Comparison of ENCODE assay signal across 13 mouse cellular contexts in the genomic region with DNA sequence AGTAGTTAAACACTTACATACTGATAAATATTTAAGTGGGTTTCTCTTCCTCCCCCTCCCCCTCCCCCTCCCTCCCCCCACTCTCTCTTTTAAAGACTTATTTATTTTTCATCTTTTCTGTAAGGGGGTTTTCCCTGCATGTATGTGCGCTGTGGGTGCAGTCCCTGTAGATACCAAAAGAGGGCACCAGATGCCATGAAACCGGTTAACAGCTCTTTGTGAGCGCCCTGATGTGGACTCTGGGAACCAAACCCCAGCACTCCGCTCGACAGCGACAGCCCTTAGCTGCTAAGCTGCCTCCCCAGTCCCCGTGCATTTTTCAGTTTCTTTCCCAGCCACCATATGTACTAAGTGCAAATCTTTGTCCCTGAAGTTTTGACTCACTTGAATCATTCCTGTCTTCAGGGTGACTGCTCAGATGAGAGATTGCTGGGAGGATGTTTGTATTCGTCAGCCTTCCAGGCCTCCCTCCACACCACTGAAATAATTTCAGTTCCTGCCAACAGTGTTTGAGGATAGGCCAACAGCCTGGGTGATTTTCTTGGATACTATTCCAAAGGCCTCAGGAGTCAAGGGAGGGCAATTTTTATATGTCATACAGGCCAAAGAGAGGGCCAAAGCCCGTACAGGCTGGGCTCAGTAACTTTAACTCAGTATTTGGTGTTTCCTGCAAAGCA.
A peak's percentile ranks its signal among the peaks of the same experiment; 100 is the strongest.
DNase-seq lines count a peak whose midpoint lies in the region; ATAC-seq and TF ChIP-seq lines count a peak whose summit lies in the region.
"Had no signal": no experiment of that assay in that cellular context is flagged by ENCODE, and none has a peak within 500 bp of the region (broad histone marks: within the 10 kb centered on the region; RNA-seq: fewer than 3 reads in every experiment).

No protein-coding gene starts in this region.

- no peaks in the 10 kb centered on the region for H3K36me3 ChIP-seq in intestine, postnatal 0 days (ENCODE audit: control insufficient read depth, insufficient read depth)
- no peaks in the 10 kb centered on the region for H3K36me3 ChIP-seq in intestine, embryonic 15.5 days
- H3K36me3 ChIP-seq in embryonic facial prominence, embryonic 10.5 days (replicated peaks), result no peaks in the 10 kb centered on the region

- H3K27ac ChIP-seq in intestine, postnatal 0 days (ENCODE audit: low read depth, low read length), result no peak overlapping the region
- H3K27ac ChIP-seq in intestine, embryonic 15.5 days, result no peak overlapping the region
- no peak overlapping the region for H3K27ac ChIP-seq in embryonic facial prominence, embryonic 10.5 days (replicated peaks)

- TF ChIP-seq CTCF in intestine, postnatal 0 days (IDR thresholded peaks at IDR 0.05; ENCODE audit: low read depth), result peak; percentile 30

- H3K9ac ChIP-seq in intestine, postnatal 0 days (ENCODE audit: low read depth, low read length), result no peak overlapping the region
- no peak overlapping the region for H3K9ac ChIP-seq in intestine, embryonic 15.5 days

- no peak overlapping the region for H3K4me3 ChIP-seq in intestine, postnatal 0 days (ENCODE audit: low read depth, low read length)
- no peak overlapping the region for H3K4me3 ChIP-seq in intestine, embryonic 15.5 days (replicated peaks)
- H3K4me3 ChIP-seq in embryonic facial prominence, embryonic 10.5 days, result no peak overlapping the region

- H3K4me2 ChIP-seq in intestine, postnatal 0 days (replicated peaks; ENCODE audit: low read depth), result no peak overlapping the region
- no peak overlapping the region for H3K4me2 ChIP-seq in intestine, embryonic 15.5 days (replicated peaks)

- WGBS in intestine, postnatal 0 days, result 73% methylated on average over 9 of the region's 9 CpGs
- 70% methylated on average over 9 of the region's 9 CpGs for WGBS in intestine, embryonic 15.5 days
- WGBS in embryonic facial prominence, embryonic 10.5 days, result 80% methylated on average over 9 of the region's 9 CpGs

- no peak for ATAC-seq in intestine, postnatal 0 days
- no peak for ATAC-seq in intestine, embryonic 15.5 days

- H3K9me3 ChIP-seq in intestine, postnatal 0 days (ENCODE audit: control insufficient read depth), result no peaks in the 10 kb centered on the region
- no peaks in the 10 kb centered on the region for H3K9me3 ChIP-seq in intestine, embryonic 15.5 days
- no peaks in the 10 kb centered on the region; the same call in 1 of the 2 replicates for H3K9me3 ChIP-seq in embryonic facial prominence, embryonic 10.5 days

- H3K27me3 ChIP-seq in intestine, postnatal 0 days (replicated peaks; ENCODE audit: control insufficient read depth, insufficient read depth, low read length), result no peaks in the 10 kb centered on the region
- no peaks in the 10 kb centered on the region for H3K27me3 ChIP-seq in intestine, embryonic 15.5 days (replicated peaks)
- H3K27me3 ChIP-seq in embryonic facial prominence, embryonic 10.5 days (replicated peaks; ENCODE audit: low read depth, poor library complexity, severe bottlenecking), result no peaks in the 10 kb centered on the region
- H3K27me3 ChIP-seq: CH12.LX; megakaryocyte, embryonic 14.5 days had no signal

- DNase-seq in ovary, adult 18-20 months (ENCODE audit: low spot score), result peak; percentile 3
- no peak for DNase-seq in ovary, postnatal 36 days (ENCODE audit: low spot score)
- peak; percentile 13 for DNase-seq in embryonic facial prominence, embryonic 10.5 days (ENCODE audit: low spot score)
- DNase-seq in right cerebral cortex, postnatal 4 days, result no peak
- no peak for DNase-seq in gastrocnemius, adult 8-10 months (ENCODE audit: low spot score in 2 of 2)
- DNase-seq in testis, postnatal 10 days (ENCODE audit: low spot score), result no peak
- DNase-seq: cerebellum, postnatal 25 days; layer of hippocampus, adult 9-11 months; thymus, postnatal 36 days had no signal

- no peaks in the 10 kb centered on the region for H3K4me1 ChIP-seq in intestine, postnatal 0 days (replicated peaks; ENCODE audit: control insufficient read depth, insufficient read depth, low read length)
- H3K4me1 ChIP-seq in intestine, embryonic 15.5 days (replicated peaks), result no peaks in the 10 kb centered on the region
- H3K4me1 ChIP-seq in embryonic facial prominence, embryonic 10.5 days, result no peaks in the 10 kb centered on the region
- H3K4me1 ChIP-seq: megakaryocyte, embryonic 14.5 days had no signal

Comparison
In these comparisons a context has a peak if more than half of its experiments do, and no peak if none do; other contexts are left out.
1. DNase-seq: peak in ovary, adult 18-20 months (single experiment) and embryonic facial prominence, embryonic 10.5 days (single experiment); none in ovary, postnatal 36 days (single experiment), right cerebral cortex, postnatal 4 days (single experiment), gastrocnemius, adult 8-10 months (0 of 2) and testis, postnatal 10 days (single experiment).